Mouse (Mus musculus) frontal cortex, postnatal 14 days (tissue): Measurements from ENCODE around the gene Clec12b.

Experiments used
- DNase-seq, 2 experiments: peaks; one replicate each; pipeline ENCODE4 v3.0.0; 2022; ENCODE audit warnings: low spot score in 2 of 2

The Clec12b gene

DNA sequence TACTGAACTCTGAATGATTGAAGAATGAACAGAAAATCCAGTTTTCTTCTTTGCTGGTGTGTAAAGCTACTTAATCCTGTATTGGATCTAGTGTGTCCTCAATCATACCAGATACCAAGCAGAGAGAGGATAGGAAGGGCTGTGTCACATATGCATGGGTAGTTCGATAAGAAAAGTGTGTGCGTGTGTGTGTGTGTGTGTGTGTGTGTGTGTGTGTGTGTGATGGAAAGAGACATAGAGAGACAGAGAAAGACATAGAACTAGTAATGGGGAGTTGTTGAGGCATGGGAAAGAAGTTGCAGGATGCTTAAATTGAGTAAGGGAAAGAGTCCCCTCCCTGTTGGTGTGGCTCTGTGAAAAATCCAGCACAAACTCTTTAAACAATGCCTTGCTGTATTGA is at the start of gene Clec12b:
TSS of gene Clec12b (minus strand) at position 101 of the 400 bp plus-strand sequence.
- no peak for DNase-seq

DNA sequence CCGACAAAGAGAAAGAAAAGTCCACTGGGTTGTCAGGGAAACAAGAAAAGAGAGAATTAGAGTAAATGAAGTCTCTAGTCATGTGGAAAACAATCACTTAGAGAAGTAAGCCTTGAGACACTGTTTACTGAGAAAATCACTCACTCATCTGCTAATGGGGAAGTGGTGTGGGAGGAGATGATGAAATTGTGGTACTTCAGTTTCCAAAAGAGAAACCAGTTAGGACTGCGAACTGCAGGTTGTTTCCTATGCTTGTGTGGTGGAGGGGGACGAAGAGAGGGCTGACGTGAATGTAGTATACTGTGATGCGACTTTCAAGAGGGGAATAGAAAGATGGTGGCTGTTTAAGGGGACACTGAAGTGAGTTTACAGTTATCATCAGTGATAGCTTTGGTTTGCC is 48.6 kb upstream of the Clec12b start:
- DNase-seq = no peak

DNA sequence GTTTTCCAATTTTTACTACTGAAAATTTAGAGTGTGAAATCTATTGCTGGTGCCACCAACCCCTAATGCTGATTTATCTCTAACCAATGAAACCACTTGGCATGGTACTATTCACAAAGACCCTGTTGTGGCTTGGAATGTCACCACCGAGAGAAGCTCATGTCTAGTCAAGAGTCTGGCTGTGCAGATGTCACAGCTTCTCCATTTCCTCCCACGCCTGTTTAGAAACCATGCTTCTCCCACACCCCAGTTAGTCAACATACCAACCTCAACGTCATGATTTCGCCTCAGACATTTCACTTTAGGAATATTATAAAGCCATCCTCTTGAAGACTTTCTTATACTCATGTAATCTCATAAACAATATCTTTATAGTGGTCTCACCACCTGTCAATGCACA is 41.6 kb upstream of the Clec12b start:
- DNase-seq = no peak

DNA sequence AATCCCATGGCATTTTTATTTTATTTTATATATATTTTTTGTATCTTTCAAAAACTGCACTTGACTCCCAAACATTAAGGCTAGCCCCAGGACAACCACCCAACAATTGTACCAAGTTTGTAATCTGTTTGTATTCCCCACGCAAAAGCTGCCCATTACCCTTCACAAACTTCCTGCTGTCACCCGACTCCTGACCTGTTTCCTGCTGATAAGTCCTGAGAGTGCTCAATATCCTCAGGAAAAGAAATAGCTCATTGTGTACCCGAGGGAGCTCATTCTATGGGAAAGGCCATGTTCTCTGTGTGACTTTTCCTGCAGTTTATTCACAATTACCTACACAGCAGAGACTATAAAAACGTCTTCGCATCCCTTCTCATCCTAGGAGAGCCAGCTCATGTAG is 40.1 kb upstream of the Clec12b start:
- DNase-seq = no peak

DNA sequence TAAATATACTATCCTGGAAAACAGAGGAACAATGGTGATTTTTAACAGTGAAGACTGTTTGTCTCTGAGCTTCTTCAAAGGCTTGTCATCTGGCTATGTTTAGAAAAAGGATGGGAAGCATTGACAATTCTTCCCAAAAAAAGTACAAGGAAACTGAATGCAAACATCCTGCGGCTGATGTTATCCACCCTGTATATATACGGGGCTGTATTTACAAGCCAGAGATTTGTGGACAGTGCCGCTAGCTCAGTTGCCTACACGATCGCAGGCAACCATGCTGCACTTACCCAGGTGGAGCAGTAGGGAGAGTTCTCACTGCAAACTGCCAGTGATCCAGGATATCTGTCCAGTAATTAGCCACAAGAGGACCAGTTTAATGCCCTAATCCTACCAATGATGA is 39.5 kb upstream of the Clec12b start:
- DNase-seq = no peak

DNA sequence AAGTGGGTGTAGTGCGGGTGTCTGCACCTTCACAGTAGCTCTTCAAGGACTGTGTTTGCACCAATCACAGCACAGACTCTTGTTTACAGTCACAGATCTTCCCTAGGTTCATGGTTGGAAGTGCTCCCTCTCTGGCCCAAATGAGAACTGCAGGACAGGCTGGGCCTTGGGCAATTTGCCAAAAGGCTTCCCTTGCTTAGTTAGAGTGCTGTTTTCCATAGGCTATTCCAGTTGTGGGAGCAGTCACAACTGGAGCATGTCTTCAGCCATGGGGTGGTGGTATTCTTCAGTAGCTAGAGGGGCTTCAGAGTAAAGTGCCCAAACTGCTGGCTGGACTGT is 38.0 kb upstream of the Clec12b start:
- peak; percentile 54 to 59 for DNase-seq

DNA sequence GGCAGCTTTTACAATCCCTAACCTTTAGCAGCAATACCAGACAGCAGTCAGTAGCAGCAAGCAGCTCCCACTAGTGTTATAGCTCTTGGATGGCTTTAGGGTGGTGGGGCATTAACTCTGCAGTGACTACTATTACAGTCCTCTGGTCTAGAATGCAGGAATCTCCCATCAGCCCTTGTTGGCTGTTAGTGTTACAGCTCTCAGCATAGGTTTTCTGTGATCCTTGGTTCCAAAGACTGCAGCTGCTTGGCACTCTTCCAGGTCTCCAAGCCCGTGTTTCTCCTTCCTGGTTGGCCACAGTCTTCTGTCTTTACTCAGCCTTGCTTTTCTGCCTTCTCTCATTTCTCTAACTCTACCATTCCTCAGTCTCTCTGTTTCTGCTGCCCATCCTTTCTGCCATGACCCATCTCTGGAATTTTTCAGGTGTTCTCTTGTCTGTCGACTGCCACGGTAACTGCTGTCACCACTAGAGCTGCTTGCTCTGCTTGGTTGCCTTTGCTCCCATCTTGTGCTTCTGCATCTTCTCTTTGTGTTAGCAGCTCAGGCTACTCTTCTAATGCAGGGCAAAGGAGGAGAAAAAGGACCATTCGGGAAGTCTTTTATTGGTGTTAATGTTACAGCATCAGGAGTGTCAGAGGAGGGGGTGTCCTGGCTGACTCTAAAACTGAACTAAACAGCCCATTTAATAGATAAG is 37.5 kb upstream of the Clec12b start:
- no peak for DNase-seq

DNA sequence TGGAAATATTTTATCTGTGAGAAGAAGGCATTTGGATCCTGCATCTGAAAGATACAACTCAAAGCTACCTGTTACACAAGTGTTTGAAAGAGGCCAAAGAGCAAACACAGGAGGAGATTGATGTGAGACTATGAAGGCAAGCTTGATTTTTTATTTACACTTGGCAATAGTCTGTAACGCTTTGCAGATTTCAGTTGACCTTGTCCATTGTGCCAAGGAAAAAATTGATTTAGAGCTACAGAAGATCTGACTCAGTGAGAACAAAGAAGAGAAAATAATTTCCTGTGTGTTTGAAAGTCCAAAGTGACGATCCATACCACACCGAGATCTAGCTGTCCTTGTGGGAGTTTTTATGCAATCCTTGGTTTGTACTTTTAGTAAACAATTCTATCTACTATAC is 36.6 kb upstream of the Clec12b start:
- no peak for DNase-seq

DNA sequence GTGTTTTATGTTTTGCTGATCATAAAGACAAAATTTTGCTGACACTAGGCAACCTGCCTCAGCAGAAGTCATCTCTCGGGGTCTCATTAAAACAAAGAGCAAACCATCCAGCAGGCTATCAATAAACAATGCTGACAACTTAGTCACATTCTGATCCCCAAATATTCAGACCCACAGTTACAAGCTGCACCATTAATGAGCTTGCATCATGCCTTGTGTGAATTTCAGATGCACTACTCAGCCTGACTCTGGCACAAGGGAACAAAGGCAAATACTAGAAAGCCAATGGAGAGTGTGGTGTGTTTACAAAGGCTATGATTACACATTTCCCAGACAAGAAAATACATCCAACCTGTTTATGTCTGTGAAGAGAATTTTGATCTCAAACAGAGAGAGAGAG is 28.5 kb upstream of the Clec12b start:
- DNase-seq = no peak

DNA sequence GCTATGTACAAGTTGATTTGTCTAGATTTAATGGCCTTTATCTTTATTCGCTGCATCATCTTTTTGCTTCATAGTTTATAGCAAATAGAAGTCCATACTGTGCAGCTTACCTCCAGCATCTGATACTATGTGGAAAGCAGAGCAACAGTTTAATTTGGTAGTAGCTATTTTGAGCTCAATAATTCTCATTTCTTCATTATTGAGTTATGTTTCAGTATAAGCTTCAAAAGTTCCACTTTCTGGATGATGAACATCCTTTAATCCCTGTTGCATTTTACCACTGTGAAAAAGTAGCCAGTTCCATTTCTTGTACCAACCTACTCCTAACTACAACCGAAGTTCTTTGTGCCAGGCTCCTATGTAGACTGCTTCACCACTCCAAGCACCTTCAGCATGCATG is 22.9 kb upstream of the Clec12b start, which contains the start of gene Clec9a:
TSS of gene Clec9a (plus strand) at position 301 of the 400 bp plus-strand sequence.
- DNase-seq = no peak

DNA sequence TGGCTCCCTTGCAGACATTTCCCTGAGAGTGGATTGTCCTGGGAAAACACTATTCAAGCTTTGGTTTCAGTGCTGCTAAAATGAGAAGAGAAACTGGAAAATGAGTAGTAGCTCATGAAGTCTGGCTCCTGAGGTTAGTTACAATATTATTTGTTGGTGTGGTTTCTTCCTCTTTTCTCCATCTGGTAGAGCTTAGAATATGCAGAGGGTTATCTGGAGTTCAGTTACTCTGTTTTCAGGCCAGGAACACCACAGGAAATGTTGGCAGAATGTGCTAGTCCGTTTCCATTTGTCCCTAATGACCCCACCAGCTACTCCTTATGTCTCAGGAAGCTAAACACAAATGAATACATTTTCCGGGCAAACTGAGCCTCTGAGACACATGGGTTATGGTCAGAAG is 21.6 kb upstream of the Clec12b start:
- DNase-seq = no peak

DNA sequence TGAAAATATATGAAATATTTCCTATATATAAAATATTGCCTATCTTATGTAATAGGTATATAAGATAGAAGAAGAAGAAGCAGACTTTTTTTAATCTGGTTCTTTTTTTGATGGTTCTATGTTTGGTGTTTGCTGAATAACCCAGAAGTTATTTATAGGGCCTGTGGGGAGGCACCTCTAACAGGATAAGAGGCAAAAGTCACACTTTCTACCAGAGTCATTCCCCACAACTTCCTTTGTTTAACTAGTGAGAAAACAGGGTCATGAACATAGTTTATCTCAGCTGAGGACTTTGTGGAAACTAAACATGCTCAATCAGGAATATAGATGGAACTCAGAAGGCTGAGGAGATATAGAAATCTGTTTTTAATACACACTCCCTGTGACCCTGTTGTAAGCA is 20.3 kb upstream of the Clec12b start:
- DNase-seq = no peak

DNA sequence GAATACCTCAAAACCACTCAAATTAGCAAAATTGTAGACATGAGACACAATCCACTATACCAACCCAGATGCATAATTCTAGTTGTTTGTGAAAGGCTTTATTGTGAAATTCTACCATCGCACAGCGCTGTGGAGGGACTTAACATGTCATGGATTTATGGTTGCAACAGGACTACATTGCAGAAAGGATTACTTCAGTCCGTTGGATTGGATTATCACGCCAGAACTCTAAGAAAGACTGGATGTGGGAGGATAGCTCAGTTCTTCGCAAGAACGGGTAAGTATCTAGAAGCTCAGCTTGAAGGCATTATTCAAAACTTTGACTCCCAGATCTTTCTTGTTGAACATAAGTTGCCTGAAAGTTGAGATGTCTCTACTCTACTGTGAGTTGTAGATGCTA is 17.7 kb upstream of the Clec12b start:
- no peak for DNase-seq

DNA sequence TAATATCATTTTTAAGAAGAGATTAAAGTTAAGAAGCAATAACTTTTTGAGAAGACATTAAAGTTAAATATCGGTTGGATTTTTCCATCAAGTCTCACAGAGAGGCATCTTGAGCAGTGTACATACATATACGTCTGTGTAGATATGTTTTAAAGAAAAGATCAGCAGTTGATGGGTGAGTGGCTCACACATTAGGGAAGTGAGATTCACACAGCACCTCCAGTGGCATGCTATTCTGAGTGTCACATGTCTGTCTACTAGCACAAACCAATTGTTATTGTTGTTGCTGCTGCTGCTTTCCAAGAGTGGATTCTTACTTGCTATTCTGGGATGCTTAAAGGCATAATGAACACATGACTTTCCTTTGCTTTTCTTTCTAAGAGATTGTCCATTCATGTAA is 16.7 kb upstream of the Clec12b start:
- DNase-seq = no peak

DNA sequence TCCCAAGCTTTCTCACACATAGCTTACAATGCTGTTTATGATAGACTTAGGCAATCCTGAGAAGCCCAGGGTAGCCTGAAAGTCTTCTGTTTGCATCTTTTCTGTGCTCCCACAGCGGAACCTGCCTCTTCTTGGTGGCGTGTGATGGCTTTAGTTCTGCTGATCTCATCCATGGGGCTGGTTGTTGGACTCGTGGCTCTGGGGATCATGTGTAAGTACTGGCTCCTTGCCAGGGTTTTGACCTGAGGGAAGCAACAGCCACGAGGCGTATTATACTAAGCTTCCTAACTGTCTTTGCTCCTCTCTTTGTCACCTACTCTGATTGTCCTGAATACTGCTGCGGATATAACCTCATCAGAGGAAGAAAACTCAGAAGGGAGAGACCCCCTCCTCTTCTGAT is 14.3 kb upstream of the Clec12b start:
- DNase-seq = no peak

DNA sequence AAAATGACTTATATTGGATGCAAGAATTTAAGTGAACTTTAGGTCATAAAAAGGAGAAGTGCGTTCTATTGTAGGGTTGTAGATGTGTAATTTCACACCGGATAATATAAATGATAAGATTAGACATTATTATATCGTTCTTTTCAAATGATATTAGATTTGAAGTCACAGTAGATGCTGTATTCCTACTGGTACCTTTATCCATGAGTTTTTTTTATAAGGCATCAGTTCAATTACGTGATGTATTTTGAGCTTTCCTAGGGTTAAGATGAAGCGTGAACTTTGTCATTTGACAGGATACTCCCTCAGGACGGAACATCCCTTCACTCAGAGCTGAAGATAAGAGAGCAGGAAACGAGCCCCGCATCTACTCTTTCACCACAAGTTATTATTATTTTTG is 11.3 kb upstream of the Clec12b start, which contains the start of gene Clec1b:
TSS of gene Clec1b (plus strand) at position 301 of the 400 bp plus-strand sequence.
- no peak for DNase-seq

DNA sequence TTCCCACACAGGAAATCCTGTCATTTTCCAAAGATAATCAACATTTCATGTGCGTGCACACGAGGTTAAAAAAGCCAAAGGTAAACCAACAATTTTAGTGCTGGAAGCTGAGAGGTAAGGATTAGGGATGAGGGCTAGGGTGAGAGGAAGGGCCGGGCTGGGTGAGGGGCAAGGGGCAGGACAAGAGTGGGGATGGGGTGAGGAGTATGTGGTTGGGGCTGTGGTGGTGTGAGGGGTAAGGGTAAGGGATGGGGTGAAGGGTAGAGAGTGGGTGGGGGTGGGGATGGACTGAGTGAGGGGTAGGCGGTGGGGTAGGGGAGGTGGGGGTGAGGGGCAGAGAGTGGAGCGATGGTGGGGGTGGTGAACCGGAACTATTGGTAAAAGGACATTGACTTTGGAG is 8.1 kb upstream of the Clec12b start:
- DNase-seq = no peak

DNA sequence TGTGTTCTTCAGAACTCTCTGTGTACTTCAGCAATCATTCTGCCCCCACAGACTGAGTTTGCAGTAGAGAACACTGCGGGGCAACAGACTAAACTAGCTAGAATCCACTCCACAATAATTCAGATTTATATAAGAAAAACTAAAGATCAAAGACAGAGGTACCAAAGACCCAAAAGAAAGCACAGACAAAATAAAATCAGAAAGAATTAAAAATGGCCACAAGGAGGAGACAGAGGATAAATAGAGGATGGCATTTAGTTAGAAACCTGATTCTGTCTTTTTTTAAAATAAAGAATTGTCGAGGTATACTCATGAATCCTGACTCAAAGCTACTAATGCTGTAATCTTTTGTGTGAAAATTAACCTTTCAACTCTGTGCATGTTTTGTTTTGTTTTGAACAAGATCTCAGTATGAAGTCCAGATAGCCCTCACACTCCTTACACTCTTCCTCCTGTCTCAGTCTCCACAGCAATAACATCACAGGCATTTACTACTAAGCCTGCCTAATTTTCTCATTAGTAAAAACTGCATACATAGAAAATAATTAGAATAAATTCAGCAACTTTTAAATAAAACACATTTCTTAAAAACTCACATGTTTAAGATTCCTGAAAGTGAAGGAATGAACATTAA is 7.5 kb upstream of the Clec12b start:
- no peak for DNase-seq

DNA sequence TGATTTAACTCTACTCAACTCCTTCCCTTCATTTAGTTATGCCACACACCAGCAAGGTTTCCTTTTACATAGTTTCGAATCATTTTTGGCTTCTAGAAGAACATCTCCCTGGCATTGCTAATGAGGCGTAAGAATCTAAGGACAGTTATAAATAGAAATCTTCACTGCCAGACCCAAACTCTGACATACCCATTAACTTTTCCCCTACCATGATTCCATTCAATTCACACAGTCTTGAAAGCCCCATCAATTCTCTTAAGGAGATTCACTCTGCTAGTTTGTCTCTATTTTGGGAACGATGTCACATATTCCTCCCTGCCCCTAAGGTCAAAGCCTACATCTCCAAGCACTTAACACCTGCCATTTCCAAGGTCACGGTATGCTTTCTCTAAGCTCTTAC is 674 bp downstream of the Clec12b start:
- DNase-seq = no peak

DNA sequence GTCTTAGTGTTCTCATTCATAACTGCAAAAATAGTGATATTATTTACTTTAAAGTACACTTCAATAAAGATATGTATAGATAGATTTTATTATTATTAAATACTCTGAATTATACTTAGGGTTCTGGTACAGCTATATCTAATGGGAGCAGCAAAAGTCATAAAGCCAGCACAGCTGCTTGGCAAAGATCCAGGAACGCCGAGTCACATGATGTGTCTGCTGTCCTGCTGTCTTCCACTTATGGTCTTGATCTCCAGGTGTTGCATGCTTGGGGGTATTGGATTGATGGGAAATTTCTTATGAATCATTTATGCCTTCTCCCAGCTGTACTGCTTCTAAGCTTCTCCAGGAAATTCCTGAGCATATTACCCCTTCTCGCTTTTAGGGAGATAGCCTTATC is 2.2 kb downstream of the Clec12b start:
- DNase-seq = no peak

DNA sequence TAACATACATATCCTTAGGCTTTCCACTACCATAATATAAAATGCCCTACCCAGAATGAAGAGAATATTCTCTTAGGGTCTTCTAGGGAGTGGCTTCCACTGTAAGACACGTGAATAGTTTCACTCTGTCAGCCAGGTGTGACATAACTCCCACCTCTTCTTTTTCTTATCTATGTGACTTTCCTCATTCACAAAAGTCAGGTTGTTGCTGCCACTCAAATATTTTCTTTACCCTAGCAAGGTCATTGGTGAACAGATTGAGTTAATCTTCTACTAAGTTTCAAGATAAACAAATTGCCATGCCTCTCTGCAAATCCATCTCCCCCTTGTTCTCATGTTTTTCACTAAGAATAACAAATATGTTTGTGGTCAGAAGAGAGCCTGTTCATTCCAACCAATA is 3.9 kb downstream of the Clec12b start:
- no peak for DNase-seq

DNA sequence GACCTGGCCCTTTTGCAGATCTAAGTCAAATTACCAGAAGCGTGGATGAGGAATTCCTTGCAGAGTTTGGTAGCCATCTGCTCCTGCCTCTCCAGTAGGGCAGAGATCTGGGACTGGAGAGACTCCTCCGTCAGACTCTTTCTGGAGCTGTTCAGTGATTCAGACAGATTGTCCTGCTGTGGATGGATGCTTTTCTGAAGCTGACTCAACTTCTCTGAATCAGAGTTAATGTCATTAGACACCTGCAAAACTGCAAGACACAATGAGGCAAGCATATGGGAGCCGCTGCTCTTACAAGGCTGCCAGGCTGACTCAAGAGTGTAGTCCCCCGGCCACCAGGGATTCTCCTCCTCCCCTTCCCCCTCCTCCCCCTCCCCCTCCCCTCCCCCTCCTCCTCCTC is 5.2 kb downstream of the Clec12b start:
- no peak for DNase-seq

DNA sequence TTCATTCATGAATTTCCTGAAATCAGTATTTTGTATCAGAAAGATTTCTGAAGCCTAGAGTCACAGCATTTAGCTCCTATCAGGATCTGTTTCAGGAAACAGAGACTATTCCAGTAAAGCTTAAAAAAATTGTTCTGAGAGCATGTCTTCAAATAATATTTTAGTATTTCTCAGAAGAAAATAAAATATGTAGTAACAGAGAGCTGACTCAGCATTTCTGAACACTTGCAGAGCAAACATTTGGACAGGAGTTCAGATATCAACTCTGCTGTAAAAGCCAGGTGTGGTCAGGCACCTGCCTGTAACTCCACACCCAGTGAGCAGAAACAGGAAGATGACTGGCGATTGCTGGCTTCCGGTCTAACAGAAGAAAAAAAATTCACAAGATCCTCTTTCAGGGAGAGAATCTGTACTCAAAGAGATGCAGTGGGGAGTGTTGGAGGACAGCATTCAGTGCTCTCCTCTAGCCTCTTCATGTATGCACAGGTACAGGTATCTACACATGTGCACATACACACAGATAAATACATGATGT is 10.7 kb downstream of the Clec12b start:
- DNase-seq = no peak
